Mouse (Mus musculus) telencephalon, adult 2 months (tissue): ENCODE data around the gene Pip4k2a.

Experiments used
- DNase-seq: peaks from one replicate; pipeline ENCODE4 v3.0.0-alpha.2; 2011; ENCODE audit warnings: low read depth, low spot score

Pip4k2a gene

DNA sequence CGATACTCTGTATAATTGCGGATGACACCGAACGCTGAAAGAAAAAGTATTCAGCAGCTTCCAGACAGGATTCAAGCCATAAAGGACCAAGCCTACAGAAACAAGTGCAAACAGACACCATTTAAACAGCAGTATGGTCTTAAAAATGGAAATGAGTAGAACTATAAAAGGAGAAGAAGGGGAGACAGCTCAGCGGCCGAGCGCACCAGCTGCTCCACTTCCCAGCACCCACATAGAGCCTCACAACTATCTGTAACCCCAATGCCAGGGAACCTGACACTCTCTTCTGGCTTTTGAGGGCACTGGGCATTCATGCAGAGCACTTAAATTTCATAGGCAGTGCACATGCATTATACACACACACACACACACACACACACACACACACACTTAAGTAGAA, 18.3 kb downstream of the Pip4k2a start:
- no peak for DNase-seq

DNA sequence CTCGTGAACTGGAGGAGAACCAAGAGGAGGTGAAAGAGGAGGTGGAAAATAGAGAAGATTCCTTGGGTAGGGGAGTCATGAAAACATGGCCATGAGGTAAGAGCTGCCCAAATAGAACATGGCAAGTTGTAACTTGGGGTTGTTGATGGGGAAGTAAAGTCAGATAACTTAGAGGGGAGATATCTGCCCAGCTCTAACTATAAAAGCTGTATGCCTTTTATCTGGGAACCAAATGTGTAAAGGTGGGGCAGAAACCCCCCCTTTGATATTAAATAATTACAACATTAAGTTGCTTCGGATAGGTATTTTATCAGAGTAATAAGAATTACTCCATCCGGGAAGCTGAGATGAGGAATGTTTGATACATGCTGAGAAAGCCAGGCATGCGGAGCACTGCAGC, 18.9 kb downstream of the Pip4k2a start:
- DNase-seq: no peak

DNA sequence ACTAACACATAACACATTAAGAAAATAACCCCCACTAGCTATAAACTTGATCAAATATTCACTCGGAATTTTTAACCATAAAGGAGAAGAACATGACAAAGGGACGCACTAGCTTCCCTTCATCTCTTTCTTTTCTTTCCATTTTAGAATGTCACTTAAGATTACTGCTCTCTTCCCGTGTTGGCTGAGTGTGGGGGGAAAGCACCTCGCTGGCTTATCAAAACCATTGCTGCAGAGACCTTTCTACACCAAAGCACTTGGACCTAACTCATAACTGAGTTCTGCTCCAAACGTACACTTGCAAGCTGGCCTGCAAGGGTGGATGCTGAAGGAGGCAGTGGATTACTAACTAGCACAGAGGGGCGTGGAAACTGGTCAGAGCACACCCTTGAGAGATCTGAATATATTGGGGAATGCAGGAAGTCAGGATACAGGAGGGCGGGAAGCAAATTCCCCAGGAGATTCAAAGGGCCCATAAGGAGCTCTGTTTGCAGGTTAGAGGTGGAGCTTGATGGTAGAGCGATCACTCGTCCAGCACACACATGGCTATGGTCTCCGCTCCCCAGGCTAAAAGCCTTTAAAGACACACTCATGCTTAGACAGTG, 20.6 kb downstream of the Pip4k2a start:
- no peak for DNase-seq

DNA sequence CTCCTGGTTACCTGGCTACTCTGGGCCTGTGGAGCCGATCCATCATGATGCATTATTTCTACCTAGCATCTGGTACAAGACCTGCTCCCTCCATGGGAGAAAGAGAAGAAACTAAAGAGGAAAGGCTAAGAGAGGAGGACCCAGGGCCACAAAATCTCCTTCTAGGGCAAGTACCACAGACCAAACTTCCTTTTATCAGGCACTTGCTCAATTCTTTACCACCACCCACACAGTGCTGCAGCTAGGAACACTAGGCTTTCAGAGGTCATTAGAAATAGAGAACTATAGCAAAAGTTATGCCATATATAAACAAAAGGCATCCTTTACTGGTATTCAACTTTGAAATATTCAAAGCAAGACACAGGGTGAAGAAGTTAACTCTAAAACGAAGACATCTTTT, 21.8 kb downstream of the Pip4k2a start:
- DNase-seq: no peak

DNA sequence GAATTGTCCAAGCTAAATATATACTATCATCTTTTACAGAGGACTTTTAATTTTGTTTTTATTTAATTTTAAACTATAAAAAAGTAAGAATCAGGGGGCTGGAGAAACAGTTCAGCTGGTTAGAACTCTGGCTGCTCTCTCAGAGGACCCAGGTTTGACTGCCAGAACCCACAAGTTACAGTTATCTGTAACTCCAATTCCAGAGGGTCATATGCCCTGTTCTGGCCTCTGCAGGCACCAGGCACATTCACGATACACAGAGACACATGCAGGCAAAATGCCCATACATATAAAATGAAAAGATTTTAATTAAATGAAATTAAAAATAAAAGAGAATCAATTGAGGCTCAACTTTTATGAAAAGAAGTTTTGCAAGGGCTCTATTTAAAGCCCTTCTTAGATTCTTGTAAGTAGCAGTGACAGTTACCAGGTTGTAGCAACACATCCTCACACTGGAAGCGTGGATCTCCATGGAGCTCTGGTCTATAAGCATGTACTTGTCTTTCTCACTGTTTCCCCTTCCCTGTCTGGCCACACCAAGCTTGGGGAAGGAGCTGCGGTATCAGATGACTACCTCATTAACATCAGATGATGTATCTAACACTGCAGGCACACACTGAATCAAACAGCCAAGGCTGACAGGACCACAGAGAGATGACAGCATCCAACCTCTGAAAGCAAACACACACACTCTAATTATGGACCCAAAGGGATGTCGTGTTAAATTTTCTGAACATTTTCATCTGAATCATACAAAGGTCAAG, 22.9 kb downstream of the Pip4k2a start:
- no peak for DNase-seq

DNA sequence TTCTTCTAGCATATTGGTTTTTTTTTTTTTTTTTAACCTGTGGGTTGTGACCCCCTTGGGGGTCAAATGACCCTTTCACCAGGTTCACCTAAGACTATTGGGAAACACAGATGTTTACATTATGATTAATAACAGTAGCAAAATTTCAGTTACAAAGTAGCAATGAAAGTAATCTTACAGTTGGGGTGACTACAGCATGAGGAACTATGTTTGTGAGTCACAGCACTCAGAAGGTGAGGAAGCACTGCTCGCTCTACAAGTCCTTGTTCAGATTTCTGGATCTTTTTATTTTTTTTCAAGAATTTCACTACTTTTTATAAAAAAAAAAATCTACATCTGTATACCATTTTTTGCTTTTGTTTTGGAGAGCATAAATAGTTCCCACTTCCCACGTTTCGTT, 26.4 kb downstream of the Pip4k2a start:
- no peak for DNase-seq

DNA sequence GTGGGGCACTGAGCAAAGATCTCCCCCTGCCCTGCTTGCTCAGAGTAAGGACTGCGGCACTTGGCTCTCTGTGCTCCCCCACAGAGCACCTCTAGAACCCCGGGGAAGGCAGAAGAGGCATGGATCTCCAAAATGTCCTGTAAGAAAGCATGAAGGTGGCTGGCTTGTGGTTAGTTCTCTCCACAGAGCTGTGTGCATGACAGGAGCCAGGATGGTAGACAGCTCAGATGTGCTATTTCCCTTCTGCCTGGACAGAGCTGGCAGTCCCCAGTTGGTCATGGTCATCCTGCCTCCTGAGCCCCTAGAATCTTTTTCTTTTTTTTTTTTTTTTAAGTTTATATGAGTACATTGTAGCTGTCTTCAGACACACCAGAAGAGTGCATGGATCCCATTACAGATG, 27.5 kb downstream of the Pip4k2a start:
- DNase-seq: no peak

DNA sequence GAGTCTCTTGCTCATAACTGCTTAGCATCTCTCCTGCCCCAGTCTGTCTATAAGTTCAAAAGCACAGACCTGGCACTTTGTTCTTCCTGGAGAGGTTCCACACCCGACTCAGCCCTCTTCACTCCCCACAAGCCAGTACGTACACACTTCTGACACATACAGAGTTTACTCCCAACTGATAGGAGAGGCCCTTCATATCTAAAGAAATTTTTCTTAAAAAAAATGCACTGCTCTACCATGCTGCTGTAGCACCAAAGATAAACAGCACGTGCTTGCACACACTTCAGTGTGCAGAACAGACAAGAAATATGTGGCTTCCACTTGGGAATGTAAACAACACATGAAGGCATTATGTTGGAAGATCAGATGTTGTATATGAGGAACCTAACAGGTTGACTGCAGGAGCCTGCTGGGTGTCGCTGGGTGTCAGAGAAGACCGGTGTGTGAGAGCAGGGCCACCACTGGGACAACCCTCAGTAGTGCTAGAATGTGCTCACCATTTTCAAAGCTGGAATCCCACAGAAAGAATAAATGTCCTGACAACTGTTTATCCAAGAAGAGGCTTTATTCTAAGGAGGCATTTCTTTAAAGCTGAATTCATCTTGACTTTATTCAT, 28.8 kb downstream of the Pip4k2a start:
- DNase-seq: no peak

DNA sequence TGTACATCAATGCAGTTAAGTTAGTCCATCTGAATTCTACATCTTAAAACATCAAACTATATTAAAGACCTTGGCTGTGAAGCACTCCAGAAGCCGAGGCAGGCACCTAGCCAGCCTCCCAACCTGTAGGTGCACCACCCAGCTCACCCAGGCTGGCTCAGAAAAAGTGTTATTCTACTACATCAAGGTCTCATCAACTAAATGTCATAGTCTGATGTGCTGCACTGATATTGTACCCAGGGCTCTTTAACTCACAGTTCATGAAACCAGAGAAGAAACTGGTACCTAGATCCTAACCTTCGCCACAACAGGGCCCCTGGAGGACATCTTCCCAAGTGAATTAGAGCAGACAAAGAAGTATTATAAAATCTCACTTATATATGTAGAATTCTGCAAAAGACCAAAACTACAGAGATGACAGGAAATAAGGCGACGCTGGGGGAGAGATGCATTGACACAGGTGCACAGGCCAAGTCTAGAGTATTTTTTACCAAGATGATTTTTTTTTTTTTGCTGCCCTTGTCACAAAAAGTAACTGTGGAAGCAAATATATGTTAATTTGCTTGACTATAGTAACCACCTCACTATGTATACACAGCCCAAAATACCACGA, 30.4 kb downstream of the Pip4k2a start:
- no peak for DNase-seq

DNA sequence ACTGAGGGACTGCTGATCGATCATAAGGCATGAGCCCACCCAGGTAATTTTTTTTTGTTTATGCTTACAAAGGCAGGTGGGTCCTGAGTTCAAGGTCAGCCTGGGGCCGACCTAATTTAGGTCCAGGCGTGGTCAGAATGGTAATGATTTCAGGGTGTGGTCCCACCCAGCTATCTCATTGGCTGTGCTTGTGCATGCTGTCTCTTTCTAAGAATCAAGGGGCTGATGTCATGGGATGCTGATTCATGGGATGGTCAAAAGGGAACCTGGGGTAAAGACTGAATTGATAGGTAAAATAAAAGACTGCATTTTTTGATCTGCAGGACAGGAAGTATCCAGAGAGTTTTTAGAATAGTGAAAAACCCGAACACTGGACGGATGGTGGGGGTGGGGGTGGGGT, 31.4 kb downstream of the Pip4k2a start:
- no peak for DNase-seq

DNA sequence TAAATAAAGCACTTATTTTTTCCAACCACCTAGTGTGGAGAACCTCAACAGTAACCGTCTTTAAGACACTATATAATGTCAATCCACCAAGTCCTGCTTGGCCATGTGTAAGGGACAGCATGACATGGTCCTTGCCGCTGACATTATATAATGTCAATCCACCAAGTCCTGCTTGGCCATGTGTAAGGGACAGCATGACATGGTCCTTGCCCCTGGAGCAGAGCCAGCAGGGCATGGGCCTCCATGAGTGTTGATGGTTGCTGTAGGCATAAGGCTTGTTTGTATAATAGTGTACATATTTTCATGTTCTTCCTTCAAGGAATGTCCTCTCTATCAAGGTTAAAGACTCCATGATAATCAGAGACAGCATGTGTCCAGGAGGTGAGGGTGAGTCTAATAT, 32.0 kb downstream of the Pip4k2a start:
- DNase-seq: no peak

DNA sequence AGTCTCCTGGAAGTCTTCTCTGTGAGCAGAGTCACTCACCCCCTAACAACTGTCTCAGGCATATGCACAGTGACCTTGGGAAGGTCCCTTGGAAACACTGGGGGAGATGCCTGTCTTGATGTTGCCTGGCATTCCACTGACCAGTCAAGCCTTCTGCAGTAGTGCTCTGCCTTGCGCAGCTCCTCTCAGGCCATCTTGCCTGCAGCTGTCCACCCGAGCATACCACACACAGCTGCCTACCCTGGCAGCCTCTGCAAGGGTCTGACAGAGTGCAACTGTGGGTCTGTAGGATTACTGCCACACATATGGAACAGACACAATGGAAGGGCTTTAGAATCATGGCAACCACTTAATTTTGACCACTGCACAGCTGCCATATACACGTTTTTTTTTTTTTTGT, 32.8 kb downstream of the Pip4k2a start:
- DNase-seq: no peak

DNA sequence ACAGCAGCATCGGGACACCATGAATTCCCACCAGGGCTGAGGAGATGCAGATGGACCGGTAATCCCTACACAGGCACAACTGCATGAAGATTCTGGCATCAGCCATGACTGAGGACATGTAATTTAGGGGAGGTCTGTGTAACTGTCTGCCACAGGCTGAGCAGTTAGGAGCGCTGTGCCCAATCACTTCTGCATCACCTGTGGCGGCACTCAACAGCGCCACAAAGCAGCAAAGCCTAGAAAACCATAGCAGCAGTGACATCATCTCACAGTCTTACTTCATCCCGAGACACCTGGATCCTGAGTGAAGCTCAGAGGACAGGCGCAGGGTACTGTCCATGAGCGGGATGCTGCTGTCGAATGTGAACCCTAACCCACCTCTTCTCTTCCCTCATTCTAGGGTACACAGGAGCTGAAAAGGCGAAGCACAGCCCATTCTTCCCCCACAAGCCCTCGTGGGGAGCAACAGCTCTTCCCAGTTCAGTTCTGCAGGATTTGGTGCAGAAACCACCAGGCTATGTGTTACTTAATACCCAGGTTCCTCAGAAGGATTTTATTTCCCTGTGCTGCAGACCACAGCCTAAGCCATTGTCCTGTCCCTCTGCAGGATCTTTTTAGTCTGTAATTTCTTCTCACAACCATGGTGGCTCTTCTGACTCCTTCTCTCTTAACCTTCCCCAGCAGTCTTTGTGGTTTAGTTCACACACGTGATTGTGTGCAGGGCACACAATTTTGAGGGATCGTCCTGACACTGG, 34.5 kb downstream of the Pip4k2a start:
- DNase-seq: no peak

DNA sequence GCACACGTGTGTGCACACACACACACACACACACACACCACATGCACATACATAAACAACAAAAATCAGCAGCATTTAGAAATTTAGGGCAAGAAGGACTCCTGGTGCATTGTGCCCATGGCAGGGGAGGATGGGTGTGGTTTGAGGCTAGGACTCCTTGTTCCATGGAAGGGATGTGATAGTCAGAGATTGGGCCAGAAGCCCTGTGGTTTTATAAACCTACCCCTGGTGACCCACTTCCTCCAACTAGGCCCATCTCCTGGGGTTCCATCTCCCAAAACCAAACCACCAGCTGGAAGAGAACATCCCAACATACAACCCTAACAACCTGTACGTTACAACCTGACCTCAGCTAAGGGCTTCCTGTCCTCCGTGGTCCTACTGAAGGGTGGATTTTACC, 35.4 kb downstream of the Pip4k2a start:
- no peak for DNase-seq

DNA sequence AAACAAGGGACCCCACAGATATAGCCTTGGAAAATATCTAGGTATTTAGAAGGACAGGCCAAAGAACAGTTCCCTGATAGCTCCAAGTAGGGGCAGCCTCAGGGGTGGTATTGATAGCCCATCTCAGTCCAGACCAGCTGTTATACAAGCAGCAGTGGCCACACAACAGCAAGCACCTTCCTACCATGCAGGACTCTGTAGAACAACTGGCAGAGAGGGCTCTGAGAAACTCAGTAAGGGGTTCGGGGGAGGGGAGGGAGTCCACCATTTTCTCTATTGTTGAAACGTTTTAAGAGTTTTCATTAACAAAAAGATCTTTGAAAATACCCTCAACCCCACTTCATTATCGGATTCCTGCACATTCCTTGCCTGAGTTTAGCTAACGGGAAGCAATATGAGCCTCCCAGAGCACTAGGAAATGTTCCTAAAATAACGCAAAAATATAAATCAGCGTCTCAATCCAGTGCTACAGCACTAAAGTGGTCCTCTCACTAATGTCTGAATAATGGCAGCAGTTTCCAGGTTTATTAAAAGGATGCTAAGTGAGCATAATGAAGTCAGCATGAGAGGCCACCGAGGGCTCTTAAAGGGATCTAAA, 37.5 kb downstream of the Pip4k2a start:
- DNase-seq: no peak

DNA sequence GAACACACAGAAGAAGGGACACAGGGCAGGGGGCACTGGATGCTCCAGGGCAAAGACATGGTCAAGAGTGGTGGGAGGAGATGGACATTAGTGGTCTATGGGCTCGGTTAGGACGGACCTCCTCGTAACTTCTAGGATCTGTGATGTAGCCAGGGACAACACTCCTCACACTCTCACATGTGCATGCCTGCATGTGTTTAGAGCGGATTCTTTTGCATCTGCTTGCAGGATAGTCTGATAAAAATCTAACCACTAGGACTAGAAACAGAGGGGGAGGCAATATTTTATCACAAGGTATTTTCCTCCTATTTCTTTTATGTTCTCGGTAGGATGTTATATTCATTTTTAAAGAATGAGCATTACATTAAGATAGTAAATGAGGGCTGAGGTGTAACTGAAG, 38.4 kb downstream of the Pip4k2a start:
- DNase-seq: no peak

DNA sequence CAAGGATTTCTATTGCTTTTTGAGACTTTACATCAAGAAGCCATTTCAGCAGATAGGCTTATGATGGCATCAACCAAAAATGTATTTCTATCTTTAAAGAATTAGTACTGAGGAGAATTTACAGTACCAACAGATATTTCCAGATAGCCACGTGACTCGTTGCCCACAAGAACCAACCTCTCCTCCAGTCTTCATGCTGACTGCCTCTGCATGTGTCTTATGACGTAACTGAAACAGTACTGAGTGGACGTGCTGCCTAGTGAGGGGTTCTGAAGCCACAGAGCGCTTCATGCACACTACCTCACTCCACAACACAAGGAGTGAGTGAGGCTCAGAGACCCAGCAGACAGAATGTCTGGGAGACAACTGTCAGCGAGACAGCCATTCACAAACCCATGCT, 38.9 kb downstream of the Pip4k2a start:
- no peak for DNase-seq

DNA sequence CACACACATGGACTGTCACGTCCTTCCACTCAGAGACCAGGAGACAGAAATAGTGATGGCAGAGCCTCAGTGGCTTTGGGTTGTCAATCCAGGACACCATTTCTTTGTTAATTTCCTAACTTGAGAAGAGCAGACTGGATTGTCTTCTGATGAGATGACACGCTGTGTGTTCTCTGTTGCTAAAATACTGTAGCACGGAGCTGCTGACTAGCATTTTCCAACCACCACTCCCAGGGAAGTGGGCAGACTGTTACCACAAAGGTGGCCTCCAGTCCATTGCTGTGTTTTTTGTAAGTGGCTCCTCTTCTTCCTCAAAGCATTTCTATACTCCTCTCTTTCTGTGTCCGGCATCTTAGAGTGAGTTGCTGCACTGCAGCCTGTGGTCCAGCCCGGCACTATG, 39.4 kb downstream of the Pip4k2a start:
- no peak for DNase-seq

DNA sequence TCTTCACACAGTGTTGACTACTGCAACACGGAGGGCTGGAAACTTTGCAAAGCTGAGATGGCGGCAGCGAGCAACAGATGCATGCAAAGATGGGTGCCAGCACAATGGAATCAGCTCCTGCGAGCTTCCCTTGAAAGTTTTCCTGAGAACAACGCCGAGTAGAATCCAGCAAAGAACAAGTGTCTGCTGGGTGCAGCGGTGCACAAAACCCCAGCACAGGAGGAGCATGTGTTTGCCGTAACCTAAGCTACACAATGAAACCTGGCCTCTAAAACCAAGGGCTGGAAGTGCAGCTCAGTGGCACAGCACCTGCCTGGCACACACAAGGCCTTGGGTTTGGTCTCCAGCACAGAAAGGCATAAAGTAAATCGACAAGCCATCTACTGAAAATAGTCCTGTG, 39.9 kb downstream of the Pip4k2a start:
- no peak for DNase-seq

DNA sequence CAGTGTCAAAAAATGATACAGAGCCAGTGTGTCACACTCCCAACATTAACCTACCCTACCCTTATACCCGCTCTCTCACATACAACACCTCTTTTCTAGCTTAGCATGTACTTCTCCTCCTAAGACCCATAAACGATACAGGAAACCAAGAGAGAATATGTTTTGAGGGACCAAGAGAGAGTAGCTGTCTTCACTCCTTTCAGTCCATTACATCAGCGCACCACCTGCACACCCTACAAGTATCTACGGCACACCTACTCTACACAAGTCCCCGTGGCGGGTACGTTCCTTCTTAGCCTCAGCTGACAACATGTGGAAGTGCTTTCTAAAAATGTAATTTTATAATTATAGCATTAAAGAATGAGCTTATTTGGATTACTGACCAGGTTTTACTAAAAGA, 40.5 kb downstream of the Pip4k2a start:
- DNase-seq: no peak

DNA sequence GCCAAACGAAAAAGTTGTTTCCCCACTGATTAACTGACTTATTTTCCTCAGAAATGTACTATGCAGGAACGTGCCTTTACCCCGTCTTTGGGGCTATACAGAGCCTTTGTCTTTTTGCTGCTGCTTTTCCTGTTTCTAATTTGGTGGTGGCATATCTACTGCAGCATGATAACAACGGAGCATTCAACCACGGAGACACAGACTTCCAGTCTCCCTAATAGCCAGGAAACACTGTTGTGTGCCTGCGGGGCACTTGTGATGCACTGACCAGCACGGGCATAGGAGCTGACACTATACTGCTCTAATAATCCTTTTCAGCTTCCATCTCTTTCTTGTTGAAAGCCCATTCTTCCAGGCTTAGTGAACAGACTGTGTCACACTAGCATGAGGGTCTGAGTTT, 41.0 kb downstream of the Pip4k2a start:
- no peak for DNase-seq

DNA sequence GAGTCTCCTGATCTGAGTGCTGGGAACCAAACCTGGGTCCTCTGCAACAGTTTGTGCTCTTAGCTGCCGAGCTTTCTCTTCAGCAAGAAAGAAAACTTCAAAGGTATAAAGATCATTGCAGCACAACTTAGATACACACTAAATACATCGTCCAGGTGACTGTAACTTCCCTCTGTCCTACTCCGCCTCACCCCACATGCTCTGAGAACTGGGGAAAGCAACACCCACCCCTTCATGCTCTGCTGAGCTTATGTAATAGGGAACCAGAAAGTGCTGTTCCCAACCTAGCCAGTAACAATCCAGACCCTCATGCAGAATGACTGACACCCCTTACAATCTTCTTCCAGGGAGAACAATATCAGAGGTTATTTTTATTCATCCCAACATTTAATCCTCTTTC, 41.5 kb downstream of the Pip4k2a start:
- no peak for DNase-seq
